Mouse (Mus musculus) E14TG2a.4 (cell line): ENCODE results near the gene Ogfr.
A peak's percentile ranks its signal among the peaks of the same experiment; 100 is the strongest.

ENCODE experiments used
- H3K27me3 ChIP-seq: 2 replicates; pipeline ENCODE4 v1.6.1; 2014; ENCODE audit warnings: low read length, control low read depth; ENCODE audit not compliant: insufficient read depth
- H3K36me3 ChIP-seq: 2 replicates; pipeline ENCODE4 v1.6.1; 2014; ENCODE audit warnings: low read length, control low read depth; ENCODE audit not compliant: insufficient read depth
- H3K4me1 ChIP-seq: replicated peaks from 2 replicates; pipeline ENCODE4 v1.6.1; 2014; ENCODE audit warnings: low read depth, low read length, control low read depth
- H3K4me3 ChIP-seq: replicated peaks from 2 replicates; pipeline ENCODE4 v1.5.1; 2014; ENCODE audit warnings: mild to moderate bottlenecking, low read length
- H3K9me3 ChIP-seq: 2 replicates; pipeline ENCODE4 v1.6.1; 2014; ENCODE audit warnings: low read length, control low read depth
- CTCF ChIP-seq: conservative IDR thresholded peaks from 2 replicates; pipeline ENCODE4 v1.5.1; 2014; ENCODE audit warnings: low read length
- NANOG ChIP-seq: IDR thresholded peaks from 2 replicates; pipeline ENCODE4 v1.6.1; 2014; ENCODE audit warnings: borderline replicate concordance, low read length, mixed read lengths
- POU5F1 ChIP-seq: IDR thresholded peaks from 2 replicates; pipeline ENCODE4 v1.6.1; 2014; ENCODE audit warnings: low read length, borderline replicate concordance

Gene Ogfr

DNA sequence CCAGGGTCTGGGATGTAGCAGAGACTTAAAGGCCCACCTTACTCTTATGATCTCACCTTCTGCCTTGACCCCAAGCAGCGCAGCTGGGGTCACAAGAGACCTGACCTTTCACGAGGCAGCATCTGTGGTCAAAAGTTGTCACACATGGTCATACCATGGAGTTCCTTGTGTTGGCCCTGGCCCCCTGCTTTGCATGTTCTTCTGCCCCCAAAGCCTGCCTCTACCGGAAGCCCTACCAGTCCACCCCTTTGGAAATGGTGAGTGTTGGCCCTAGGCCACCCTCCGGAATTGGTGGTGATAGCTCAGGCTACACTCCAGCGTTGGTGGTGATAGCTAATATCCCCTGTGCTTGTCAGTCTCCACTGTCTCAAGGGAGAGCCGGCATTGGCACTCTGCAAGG lies 25.7 kb upstream of the Ogfr start:
- no peak overlapping the region for H3K4me3 ChIP-seq
- no peak for TF ChIP-seq NANOG
- TF ChIP-seq CTCF = no peak
- TF ChIP-seq POU5F1 = no peak
- peaks cover 25% of the 10 kb centered on the region for H3K27me3 ChIP-seq
- no peaks in the 10 kb centered on the region for H3K9me3 ChIP-seq
- no peaks in the 10 kb centered on the region for H3K4me1 ChIP-seq
- H3K36me3 ChIP-seq = no peaks in the 10 kb centered on the region

GRCm38 (mm10) chr2:180563841-180564240 lies 25.2 kb upstream of the Ogfr start:
- no peaks in the 10 kb centered on the region for H3K4me1 ChIP-seq
- no peaks in the 10 kb centered on the region for H3K9me3 ChIP-seq
- H3K4me3 ChIP-seq = no peak overlapping the region
- no peak for TF ChIP-seq POU5F1
- TF ChIP-seq CTCF = no peak
- TF ChIP-seq NANOG = no peak
- H3K27me3 ChIP-seq = peaks cover 30% of the 10 kb centered on the region
- H3K36me3 ChIP-seq = no peaks in the 10 kb centered on the region

DNA sequence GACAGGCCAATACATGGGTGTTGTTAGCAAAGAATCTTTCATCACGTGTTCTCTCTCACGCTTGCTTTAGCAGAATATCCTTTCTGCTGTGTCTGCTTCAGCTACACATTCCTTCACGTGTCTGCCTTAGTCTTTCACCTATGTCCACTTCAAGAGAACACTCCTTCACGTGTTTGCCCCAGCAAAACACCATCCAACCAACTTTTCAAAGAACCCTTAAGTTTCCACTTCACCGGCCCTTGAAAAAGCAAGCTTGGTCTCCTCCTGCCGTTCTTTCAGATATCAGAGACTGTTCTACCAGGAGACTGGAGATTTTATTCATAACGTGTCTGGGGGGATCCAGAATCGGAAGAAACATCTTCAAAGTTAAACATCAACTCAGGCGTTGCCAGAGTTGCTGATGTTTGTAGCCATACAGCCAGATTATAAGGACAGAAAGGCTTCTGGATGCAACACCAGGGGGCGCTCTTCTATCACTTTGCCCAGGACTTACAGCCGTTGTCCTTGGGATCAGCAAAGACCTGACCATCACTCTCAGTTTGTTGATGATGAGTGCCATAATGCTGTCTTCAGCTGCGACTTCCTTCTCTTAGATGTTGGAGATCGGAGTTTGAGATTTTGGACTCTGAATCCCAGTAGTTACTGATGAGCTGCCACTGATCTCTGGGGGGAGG lies 22.7 kb upstream of the Ogfr start:
- Histone ChIP-seq H3K27me3 (peaks cover 49% of the 10 kb centered on the region), H3K4me3 (no peak overlapping the region), H3K9me3 (no peaks in the 10 kb centered on the region), H3K36me3 (no peaks in the 10 kb centered on the region), H3K4me1 (no peaks in the 10 kb centered on the region)
- TF ChIP-seq POU5F1 = no peak
- peak; percentile 76 for TF ChIP-seq CTCF

- TF ChIP-seq CTCF (no peak), NANOG (no peak), POU5F1 (no peak)
- peaks cover 47% of the 10 kb centered on the region for H3K27me3 ChIP-seq
Observed at GRCm38 (mm10) chr2:180569028-180569643, 19.9 kb upstream of the Ogfr start.

GRCm38 (mm10) chr2:180576482-180576881 lies 12.6 kb upstream of the Ogfr start:
- H3K4me3 ChIP-seq = no peak overlapping the region
- H3K27me3 ChIP-seq = peaks cover 58% of the 10 kb centered on the region
- H3K4me1 ChIP-seq = 0 out of 2 replicates have a peak, but pooled peaks cover 3% of the 10 kb centered on the region
- TF ChIP-seq NANOG (no peak), POU5F1 (no peak), CTCF (no peak)
- H3K9me3 ChIP-seq = peaks cover 4% of the 10 kb centered on the region; the same call in 1 of the 2 replicates
- no peaks in the 10 kb centered on the region for H3K36me3 ChIP-seq

More at GRCm38 (mm10) chr2:180569028-180569643, 19.9 kb upstream of the Ogfr start:
- Histone ChIP-seq H3K9me3 (peaks cover 4% of the 10 kb centered on the region; the same call in 1 of the 2 replicates), H3K36me3 (no peaks in the 10 kb centered on the region), H3K4me1 (no peaks in the 10 kb centered on the region), H3K4me3 (no peak overlapping the region)

DNA sequence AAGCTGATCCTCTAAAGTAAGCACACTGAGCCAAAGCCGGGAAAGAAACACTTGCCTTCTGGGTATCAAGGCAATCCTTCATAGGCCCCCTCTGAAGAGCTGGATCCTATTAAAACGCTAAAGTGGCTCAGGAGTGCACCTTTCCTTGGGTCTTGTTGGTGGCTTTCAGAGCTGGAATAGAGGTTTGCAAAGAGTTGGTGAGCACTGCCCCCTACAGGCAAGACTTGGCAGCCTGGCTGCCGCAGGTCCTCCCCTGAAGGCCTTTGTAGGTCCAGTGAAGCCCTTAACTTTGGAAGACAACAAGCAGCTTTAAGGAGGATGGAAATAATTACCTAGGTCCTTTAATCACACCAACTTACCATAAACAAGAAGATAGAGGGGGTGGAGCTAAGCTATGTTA lies 10.4 kb upstream of the Ogfr start:
- no peak overlapping the region for H3K4me3 ChIP-seq
- peak; percentile 84 for TF ChIP-seq CTCF
- TF ChIP-seq NANOG = no peak
- H3K36me3 ChIP-seq = peaks cover 3% of the 10 kb centered on the region
- peaks cover 14% of the 10 kb centered on the region for H3K4me1 ChIP-seq
- no peaks in the 10 kb centered on the region for H3K9me3 ChIP-seq
- peaks cover 45% of the 10 kb centered on the region for H3K27me3 ChIP-seq

DNA sequence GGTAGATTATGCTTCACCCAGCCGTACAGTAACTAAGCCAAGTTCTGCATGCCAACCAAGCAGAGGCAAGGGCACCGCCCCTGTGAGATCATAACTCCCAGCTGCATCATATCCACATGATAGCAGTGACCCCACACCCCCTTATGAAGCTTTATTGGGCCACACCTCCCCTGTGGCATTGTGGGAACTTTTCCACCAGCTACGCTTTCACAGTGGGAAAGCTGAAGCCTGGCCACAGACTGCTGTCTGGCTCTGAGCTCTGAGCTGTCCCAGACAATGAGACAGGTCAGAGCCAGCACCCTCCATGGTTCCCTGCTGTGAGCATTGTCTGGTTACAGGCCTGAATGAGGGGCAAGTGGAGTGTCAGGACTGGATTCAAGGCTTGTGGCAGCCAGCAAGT lies 8.0 kb upstream of the Ogfr start, which contains the start of gene Mrgbp:
Gene Mrgbp (plus strand): TSS at position 303 of the 400 bp plus-strand sequence.
- Histone ChIP-seq H3K27me3 (peaks cover 31% of the 10 kb centered on the region), H3K4me1 (peaks cover 26% of the 10 kb centered on the region), H3K4me3 (peak within 1 kb of the TSS; percentile 93; the same call in 1 of the 2 replicates), H3K36me3 (peaks cover 27% of the 10 kb centered on the region), H3K9me3 (no peaks in the 10 kb centered on the region)
- TF ChIP-seq CTCF (no peak), POU5F1 (no peak), NANOG (no peak)

DNA sequence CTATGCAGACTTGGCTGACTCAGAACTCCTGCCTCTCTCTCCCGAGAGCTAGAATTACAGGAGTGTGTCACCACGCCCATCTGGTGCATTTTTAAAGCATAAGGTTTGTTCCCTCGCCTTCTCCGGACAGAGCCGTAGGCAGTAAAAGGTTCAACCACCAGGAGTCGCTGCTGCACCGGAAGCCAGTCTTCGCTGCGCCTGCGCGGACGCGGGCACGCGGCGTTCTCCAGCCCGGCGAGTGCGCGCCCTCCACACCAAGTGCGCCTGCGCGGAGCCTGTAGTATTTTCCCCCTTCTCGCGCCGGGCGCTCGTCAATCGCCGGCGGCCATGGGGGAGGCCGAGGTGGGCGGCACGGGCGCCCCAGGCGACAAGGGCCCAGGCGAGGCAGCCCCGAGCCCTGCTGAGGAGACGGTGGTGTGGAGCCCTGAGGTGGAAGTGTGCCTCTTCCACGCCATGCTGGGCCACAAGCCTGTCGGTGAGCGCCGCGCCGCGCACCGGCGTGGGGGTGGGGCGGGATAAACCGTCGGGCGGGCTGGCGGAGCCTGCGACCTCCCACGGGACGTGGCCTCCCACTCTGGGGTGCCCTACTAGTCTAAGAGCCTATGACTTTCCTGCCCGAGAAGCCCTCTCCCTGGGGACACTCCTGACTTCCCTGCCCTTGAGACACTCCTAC lies 6.4 kb upstream of the Ogfr start:
- H3K4me1 ChIP-seq = peaks cover 26% of the 10 kb centered on the region
- H3K36me3 ChIP-seq = peaks cover 40% of the 10 kb centered on the region
- H3K27me3 ChIP-seq = peaks cover 17% of the 10 kb centered on the region
- H3K4me3 ChIP-seq = peak overlapping the region; percentile 93
- no peaks in the 10 kb centered on the region for H3K9me3 ChIP-seq
- TF ChIP-seq CTCF (peak; percentile 60), POU5F1 (no peak)

DNA sequence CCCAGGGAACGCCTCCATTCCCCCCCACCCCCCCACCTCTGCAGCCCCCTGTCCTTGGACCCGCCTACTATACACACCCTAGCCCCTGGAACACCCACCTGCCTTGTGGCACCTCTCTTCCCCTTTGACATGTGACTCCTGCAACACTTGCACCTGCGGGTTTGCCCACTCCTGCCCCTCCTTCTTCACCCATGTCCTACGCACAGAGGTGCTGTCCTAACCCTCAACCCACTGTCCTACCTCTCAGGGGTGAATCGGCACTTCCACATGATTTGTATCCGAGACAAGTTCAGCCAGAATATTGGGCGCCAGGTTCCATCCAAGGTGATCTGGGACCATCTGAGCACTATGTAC lies 5.9 kb upstream of the Ogfr start:
- H3K4me1 ChIP-seq = peaks cover 26% of the 10 kb centered on the region
- no peaks in the 10 kb centered on the region for H3K9me3 ChIP-seq
- no peak for TF ChIP-seq POU5F1
- no peak for TF ChIP-seq NANOG
- no peak for TF ChIP-seq CTCF
- peak overlapping the region; percentile 93 for H3K4me3 ChIP-seq
- H3K36me3 ChIP-seq = peaks cover 40% of the 10 kb centered on the region
- peaks cover 12% of the 10 kb centered on the region for H3K27me3 ChIP-seq
